ENCODE assay signal across 22 mouse cellular contexts in genomic region chr8:88449001-88449400, GRCm38 (mm10).
DNase-seq lines count a peak whose midpoint lies in the region; ATAC-seq and TF ChIP-seq lines count a peak whose summit lies in the region.
"Had no signal": no experiment of that assay in that cellular context is flagged by ENCODE, and none has a peak within 500 bp of the region (broad histone marks: within the 10 kb centered on the region; RNA-seq: fewer than 3 reads in every experiment).

No protein-coding gene starts in this region.

- H3K27ac ChIP-seq in forebrain, embryonic 10.5 days, result peak overlapping the region; percentile 81
- H3K27ac ChIP-seq in forebrain, embryonic 16.5 days (ENCODE audit: low read length), result no peak overlapping the region
- H3K27ac ChIP-seq in cerebellum, adult 2 months (ENCODE audit: insufficient read depth, low read length), result no peak overlapping the region
- H3K27ac ChIP-seq: embryonic facial prominence, embryonic 13.5 days; heart, adult 2 months; kidney, embryonic 15.5 days; limb, embryonic 12.5 days; liver, embryonic 15.5 days; midbrain, embryonic 12.5 days; neural tube, embryonic 13.5 days had no signal

- no peaks in the 10 kb centered on the region for H3K9me3 ChIP-seq in forebrain, embryonic 10.5 days
- H3K9me3 ChIP-seq in forebrain, embryonic 16.5 days (ENCODE audit: control insufficient read depth, low read length), result no peaks in the 10 kb centered on the region
- H3K9me3 ChIP-seq: embryonic facial prominence, embryonic 13.5 days; heart, embryonic 12.5 days; kidney, embryonic 15.5 days; limb, embryonic 12.5 days; liver, embryonic 15.5 days; midbrain, embryonic 12.5 days; neural tube, embryonic 13.5 days had no signal

- no peak overlapping the region for H3K9ac ChIP-seq in forebrain, embryonic 16.5 days (replicated peaks; ENCODE audit: low read depth, low read length)
- H3K9ac ChIP-seq: embryonic facial prominence, embryonic 13.5 days; forebrain, postnatal 0 days; heart, embryonic 12.5 days; kidney, embryonic 15.5 days; limb, embryonic 12.5 days; liver, embryonic 15.5 days; lung, embryonic 14.5 days; midbrain, embryonic 12.5 days; neural tube, embryonic 13.5 days had no signal

- H3K36me3 ChIP-seq in forebrain, embryonic 10.5 days (replicated peaks), result no peaks in the 10 kb centered on the region
- no peaks in the 10 kb centered on the region for H3K36me3 ChIP-seq in forebrain, embryonic 16.5 days (ENCODE audit: control insufficient read depth, insufficient read depth)
- H3K36me3 ChIP-seq: embryonic facial prominence, embryonic 13.5 days; heart, embryonic 12.5 days; kidney, embryonic 15.5 days; limb, embryonic 12.5 days; liver, embryonic 15.5 days; midbrain, embryonic 12.5 days; neural tube, embryonic 13.5 days had no signal

- H3K4me2 ChIP-seq in forebrain, embryonic 16.5 days (ENCODE audit: low read length), result no peak overlapping the region
- H3K4me2 ChIP-seq: embryonic facial prominence, embryonic 13.5 days; heart, embryonic 12.5 days; kidney, embryonic 15.5 days; limb, embryonic 12.5 days; liver, embryonic 15.5 days; lung, embryonic 14.5 days; midbrain, embryonic 12.5 days; neural tube, embryonic 13.5 days had no signal

- no peak for ATAC-seq in forebrain, embryonic 16.5 days
- no peak for ATAC-seq in inflammation-experienced regulatory T-cells, adult 6 months
- ATAC-seq: CD4-positive, CD25-positive, alpha-beta regulatory T cell, adult 4 months; forebrain, postnatal 0 days had no signal

- peaks cover 54% of the 10 kb centered on the region for H3K4me1 ChIP-seq in forebrain, embryonic 10.5 days
- H3K4me1 ChIP-seq in forebrain, embryonic 16.5 days (replicated peaks; ENCODE audit: control insufficient read depth, insufficient read depth, low read length), result peaks cover 26% of the 10 kb centered on the region
- peaks cover 20% of the 10 kb centered on the region for H3K4me1 ChIP-seq in cerebellum, adult 2 months (ENCODE audit: control insufficient read depth, insufficient read depth, low read length)

- no peak for TF ChIP-seq POLR2A in cerebellum, adult 2 months (IDR thresholded peaks at IDR 0.05; ENCODE audit: borderline replicate concordance, insufficient read depth, low read length)

- no peak for TF ChIP-seq CTCF in cerebellum, adult 2 months (IDR thresholded peaks at IDR 0.05; ENCODE audit: borderline replicate concordance, insufficient read depth, low read depth, low read length)

- H3K27me3 ChIP-seq in forebrain, embryonic 10.5 days (ENCODE audit: poor library complexity, severe bottlenecking), result peaks cover 72% of the 10 kb centered on the region
- peaks cover 19% of the 10 kb centered on the region for H3K27me3 ChIP-seq in forebrain, embryonic 16.5 days (replicated peaks; ENCODE audit: control insufficient read depth, insufficient read depth, low read length)
- no peaks in the 10 kb centered on the region for H3K27me3 ChIP-seq in cerebellum, adult 2 months (ENCODE audit: control insufficient read depth, insufficient read depth, low read length)

- H3K4me3 ChIP-seq in forebrain, embryonic 10.5 days, result no peak overlapping the region
- H3K4me3 ChIP-seq in forebrain, embryonic 16.5 days (replicated peaks; ENCODE audit: low read length), result no peak overlapping the region
- H3K4me3 ChIP-seq in cerebellum, adult 2 months (replicated peaks; ENCODE audit: insufficient read depth, low read depth, low read length), result no peak overlapping the region
- H3K4me3 ChIP-seq: embryonic facial prominence, embryonic 13.5 days; heart, adult 2 months; heart, embryonic 12.5 days; kidney, embryonic 15.5 days; limb, embryonic 12.5 days; liver, embryonic 15.5 days; midbrain, embryonic 12.5 days; neural tube, embryonic 13.5 days had no signal

- no peak for DNase-seq in forebrain, embryonic 10.5 days (ENCODE audit: extremely low spot score, low spot score)
- peak; percentile 54 for DNase-seq in brain, adult 2 months (ENCODE audit: low read depth, low spot score)
- peak; percentile 23 to 39 for DNase-seq in cerebellum, adult 2 months
- DNase-seq in cerebellum, postnatal 25 days, result peak; percentile 31 to 32
- DNase-seq in lung, postnatal 14 days, result no peak
- DNase-seq: forebrain, postnatal 0 days; heart, adult 2 months; heart, postnatal 4 days; kidney, adult 18-20 months; kidney, postnatal 25 days; lung, embryonic 14.5 days; lung, postnatal 36 days had no signal

- WGBS in forebrain, embryonic 10.5 days, result 90% methylated on average over 9 of the region's 9 CpGs
- WGBS in forebrain, embryonic 16.5 days, result 83% methylated on average over 9 of the region's 9 CpGs
- WGBS in cerebellum, adult 2 months, result 65% methylated on average over 9 of the region's 9 CpGs

Comparison
In these comparisons a context has a peak if more than half of its experiments do, and no peak if none do; other contexts are left out.
1. DNase-seq: peak in brain, adult 2 months (single experiment), cerebellum, adult 2 months (2 of 2) and cerebellum, postnatal 25 days (2 of 2); none in forebrain, embryonic 10.5 days (single experiment) and lung, postnatal 14 days (single experiment).